Mouse (Mus musculus): ENCODE measurements around the gene Gbf1. TPM values are rescaled to one million over a fixed set of nuclear protein-coding genes. Genes with fewer than 3 reads are reported as not detected.
"Not testable (repeated sequence)": the region's sequence is repeated elsewhere in the genome, so short reads cannot be mapped to it uniquely, and the experiment has no call there.

Gene Gbf1
- total RNA-seq, 2 experiments from 2014 or later = 87.4 to 98.2 TPM

DNA sequence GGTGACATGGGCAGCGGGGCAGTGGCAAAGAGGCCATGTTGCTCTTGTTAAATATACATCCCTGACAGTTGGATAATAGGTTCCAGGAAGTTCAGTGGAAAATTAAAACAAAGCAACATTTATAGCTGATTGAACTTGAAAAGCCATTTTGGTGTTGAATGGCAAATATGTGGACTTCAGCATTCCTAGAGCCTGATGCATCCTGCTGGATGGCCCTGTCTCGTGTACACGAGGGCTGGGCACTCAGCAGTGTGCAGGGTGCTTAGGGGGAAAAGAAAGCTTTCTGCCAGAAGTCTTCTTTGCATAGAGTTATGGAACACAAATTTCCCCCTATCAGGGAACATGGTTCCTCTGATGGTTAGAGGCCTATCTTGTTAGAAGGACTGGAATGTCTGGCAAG lies 63.1 kb downstream of the Gbf1 start:
- intact Hi-C loops (cut with DNase I) = no loop called here
- no peak for DNase-seq (ENCODE audit: low spot score in 2 of 2)

DNA sequence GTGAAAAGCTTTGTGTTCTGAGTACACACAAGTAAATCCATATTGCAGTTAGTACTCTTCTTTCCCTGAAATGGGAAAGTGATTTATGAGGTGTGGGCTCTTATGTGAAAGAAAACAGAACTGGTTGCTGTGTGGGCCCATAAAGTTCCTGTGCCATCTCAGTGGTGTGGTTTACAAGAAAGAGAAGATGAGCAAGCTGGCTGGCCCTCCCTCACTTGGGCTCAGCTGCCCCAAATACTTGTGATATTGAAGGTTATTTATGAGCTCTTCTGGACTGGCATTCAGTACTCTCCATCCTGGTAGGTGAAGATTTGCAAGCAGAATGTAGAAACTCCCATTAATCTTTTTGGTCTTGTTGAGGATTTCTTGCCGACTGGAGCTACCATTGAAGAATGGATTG lies 64.4 kb downstream of the Gbf1 start:
- intact Hi-C loops (cut with DNase I) = no loop called here
- no peak for DNase-seq (ENCODE audit: low spot score in 2 of 2)

DNA sequence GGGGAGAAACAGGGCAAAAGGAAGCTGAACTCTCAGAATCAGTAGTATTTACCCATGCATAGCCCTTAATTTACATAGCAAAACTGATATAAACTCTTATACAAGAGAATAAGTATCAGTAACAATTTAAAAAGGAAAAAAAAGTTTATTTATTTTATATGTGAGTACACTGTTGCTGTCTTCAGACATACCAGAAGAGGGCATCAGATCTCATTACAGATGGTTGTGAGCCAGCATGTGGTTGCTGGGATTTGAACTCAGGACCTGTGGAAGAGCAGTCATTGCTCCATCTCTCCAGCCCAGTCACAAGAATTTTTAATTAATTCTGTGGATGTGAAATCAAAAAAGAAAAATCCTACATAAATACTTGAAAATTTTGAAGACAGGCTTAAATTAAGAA lies 65.0 kb downstream of the Gbf1 start:
- DNase-seq (ENCODE audit: low spot score in 2 of 2); intact Hi-C loops (cut with DNase I): not testable (repeated sequence)

DNA sequence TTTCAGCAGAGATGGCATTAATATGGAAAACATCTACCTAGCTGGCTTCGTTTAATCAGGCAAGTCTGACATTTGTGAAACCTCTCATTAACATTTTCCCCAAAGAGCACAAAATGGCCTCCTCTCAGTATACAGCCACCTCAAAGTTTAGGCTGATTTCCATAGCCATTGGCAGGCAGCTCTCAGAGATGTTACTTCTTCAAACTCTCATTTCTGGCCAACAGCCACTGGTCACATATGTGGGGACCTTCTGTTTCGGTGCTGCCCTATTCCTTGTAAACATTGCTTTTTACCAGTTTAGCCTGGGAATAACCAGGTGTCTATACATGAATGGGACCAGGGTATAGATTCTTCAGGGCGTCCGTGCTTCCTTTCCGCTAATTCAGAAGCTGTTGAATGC lies 67.8 kb downstream of the Gbf1 start:
- no peak for DNase-seq (ENCODE audit: low spot score in 2 of 2)
- intact Hi-C loops (cut with DNase I) = no loop called here

DNA sequence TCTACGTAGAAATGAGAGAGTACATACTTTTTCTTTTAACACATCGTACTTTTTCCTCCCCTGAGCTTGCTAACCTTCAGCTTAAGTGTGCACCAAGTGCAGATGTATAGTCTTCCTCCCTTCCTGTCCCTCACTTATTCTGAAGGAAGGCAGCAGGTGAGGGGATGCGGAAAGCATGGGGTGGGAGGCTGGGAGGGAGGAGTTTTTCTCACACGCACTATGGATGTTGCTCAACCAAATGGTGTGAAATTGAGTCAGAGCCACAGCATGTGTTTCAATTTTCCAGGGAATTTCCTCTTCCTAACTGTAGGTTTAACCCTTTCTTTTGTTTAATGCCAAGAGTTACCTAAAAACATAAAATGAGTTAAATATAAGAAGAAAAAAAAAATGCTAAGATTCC lies 70.8 kb downstream of the Gbf1 start:
- peak in 1 of 2 experiments; percentile 50 for DNase-seq (ENCODE audit: low spot score in 2 of 2)
- intact Hi-C loops (cut with DNase I) = no loop called here

DNA sequence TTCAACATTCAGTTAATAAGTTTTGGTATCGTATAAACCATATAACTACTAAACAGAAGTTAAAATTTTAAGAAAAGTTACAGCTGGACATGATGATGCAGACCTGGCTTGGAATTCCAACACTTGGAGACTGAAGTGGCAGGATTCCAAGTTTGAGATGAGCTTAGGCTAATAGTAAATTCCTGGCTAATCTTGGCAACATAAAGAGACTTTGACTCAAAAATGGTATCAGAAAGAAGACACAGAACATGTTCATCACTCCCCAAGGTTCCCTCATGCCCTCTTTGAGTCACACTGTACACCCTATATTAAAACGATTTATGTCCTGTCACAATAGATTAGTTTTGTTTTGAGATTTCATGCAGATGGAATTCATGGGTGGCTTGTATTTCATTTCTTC lies 72.6 kb downstream of the Gbf1 start:
- no peak for DNase-seq (ENCODE audit: low spot score in 2 of 2)
- intact Hi-C loops (cut with DNase I) = no loop called here

DNA sequence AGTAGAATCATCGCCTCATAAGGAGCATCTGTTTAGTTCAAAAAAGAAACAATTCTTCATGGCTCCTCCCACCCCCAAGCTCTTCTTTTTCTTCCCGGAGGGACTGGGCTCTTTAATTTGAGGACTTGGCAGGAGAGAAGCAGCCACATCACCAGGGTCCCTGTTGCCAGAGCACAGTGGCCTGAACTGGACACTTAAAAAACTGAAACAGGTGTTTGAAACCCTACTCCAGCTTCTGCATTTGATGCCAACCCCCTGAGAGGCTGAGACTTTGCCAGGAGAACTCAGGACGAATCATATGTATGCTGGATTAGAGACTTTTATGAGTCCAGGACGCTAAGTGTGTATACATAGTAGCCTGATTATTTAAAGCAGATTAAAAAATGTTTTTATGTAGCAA lies 73.2 kb downstream of the Gbf1 start:
- no peak for DNase-seq (ENCODE audit: low spot score in 2 of 2)
- intact Hi-C loops (cut with DNase I) = no loop called here

DNA sequence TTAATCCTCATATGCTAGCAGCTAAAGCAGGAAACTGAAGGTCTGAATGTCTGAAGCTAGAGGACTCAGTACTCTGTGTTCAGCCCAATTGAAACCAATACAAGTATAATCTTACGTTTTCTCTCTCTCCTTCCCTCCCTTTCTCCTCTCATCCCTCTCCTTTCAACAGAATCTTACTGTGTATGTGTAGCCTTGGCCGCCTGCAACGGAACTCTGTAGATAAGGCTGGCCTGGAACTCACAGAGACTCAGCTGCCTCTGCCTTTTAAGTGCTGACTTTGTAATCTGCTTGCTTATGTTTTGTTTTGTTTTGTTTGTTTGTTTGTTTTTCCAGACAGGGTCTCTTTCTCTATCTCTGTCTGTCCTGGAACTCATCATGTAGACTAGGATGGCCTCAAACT lies 74.0 kb downstream of the Gbf1 start:
- DNase-seq (ENCODE audit: low spot score in 2 of 2) = no peak
- intact Hi-C loops (cut with DNase I) = no loop called here

DNA sequence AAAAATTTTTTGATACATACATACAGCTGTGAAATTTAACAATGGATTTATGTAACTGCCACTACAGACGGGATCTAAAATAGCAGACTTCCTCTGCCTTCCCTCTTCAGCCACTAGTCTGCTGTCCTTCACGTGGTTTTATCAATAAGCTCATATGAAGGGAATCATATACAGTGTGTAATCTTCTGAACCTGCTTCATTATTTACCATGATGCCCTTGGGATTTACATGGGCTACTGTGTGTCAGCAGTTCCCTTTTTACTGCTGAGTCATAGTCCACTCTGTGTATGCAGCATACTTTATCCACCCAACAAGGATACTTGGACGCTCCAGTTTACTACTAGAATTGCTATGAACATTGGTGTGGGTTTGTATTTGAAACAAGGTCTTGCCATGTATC lies 75.0 kb downstream of the Gbf1 start:
- intact Hi-C loops (cut with DNase I) = no loop called here

DNA sequence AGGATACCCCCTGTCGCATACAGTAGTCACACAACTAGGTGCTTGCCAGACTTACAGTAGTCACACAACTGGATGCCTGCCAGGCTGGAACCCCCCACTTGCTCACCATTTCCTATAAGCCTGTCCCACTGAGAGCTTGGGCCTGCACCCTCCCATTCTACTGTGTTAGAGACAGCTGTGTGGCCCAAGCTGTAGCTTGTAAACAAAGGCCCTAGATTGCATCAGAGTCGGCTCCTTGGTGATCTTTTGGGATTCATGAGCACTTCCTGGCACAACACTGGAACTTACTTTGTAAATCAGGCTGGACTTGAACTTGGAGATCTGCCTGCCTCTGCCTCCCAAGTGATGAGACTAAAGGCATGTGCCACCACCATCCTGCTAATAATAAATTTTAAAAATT lies 82.1 kb downstream of the Gbf1 start:
- intact Hi-C loops (cut with DNase I) = no loop called here
- DNase-seq (ENCODE audit: low spot score in 2 of 2) = no peak

More for the DNA sequence above, 75.0 kb downstream of the Gbf1 start:
- no peak for DNase-seq (ENCODE audit: low spot score in 2 of 2)

DNA sequence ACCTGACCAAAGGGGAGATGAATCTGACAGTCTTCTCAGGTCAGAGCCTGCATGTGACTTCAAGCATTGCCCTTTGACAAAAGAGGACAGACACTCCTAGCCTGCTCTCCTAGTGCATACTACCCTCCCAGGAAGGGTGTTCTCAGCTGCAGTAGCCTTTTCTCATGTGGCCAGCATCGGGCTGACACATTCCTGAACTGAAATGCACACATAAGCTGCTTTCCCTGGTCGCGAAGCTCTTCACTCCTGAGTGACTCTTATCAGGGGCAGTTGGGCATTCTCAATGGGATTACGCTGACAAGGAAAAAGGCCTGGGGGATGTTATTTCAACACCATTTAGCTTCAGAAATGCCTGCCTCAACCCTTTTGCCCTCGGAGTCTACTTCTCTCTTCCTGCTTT lies 84.3 kb downstream of the Gbf1 start:
- intact Hi-C loops (cut with DNase I) = no loop called here
- no peak for DNase-seq (ENCODE audit: low spot score in 2 of 2)

DNA sequence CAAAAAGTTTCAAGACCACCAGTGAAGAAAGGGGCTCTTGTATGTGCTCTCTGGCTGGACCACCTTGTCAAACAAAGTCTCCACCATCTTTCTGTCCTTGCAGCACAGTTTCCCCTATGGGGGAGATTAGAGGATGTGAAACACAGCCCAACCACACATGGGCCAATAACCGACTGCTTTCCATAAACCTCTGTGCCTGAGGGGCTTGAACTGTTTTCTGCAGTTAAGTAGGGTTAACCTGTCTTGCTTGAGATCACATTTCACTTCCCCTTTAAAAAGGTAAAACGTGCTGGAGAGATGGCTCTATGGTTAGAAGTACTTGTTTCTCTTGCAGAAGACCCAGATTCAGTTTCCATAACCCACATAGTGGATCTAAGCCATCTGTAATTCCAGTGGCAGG lies 87.9 kb downstream of the Gbf1 start:
- intact Hi-C loops (cut with DNase I) = no loop called here
- no peak for DNase-seq (ENCODE audit: low spot score in 2 of 2)

DNA sequence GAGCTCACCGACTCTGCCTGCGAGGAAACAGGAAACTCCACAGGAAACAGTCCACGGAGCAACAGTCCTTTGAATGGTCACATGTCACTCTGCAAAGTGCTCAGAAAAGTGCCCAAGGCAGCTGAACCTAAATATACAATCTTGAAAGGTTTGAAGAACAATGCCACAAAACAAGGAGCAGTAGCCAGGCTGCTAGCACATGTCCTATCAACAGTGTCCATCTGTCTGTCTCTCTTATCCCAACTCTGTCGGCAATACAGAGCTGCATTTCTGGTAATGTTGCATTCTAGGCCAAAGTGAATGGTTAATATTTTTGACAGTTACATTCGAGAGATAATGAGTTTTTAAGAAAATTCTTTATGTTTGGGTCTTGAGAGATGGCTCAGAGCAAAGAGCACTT lies 90.1 kb downstream of the Gbf1 start:
- no peak for DNase-seq (ENCODE audit: low spot score in 2 of 2)
- intact Hi-C loops (cut with DNase I) = no loop called here

DNA sequence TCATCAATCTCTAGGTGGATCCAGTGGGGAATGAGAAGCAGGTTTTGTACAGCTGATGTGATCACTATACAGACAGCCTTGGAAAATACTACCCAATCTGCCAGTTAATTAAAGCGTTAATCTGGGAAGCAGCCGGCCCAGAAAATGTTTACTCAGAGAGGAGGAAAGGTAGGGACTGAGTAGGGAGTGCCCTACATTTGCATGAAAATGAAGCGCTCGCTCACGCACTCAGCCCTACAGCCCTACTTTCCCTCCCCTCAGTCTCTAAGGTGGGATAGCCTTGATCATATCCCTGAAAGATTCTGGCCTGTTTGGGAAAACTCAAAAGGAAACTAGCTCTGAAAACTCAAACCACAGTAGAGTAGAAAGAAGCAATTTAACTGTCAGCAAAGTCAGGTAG lies 92.3 kb downstream of the Gbf1 start:
- intact Hi-C loops (cut with DNase I) = no loop called here

DNA sequence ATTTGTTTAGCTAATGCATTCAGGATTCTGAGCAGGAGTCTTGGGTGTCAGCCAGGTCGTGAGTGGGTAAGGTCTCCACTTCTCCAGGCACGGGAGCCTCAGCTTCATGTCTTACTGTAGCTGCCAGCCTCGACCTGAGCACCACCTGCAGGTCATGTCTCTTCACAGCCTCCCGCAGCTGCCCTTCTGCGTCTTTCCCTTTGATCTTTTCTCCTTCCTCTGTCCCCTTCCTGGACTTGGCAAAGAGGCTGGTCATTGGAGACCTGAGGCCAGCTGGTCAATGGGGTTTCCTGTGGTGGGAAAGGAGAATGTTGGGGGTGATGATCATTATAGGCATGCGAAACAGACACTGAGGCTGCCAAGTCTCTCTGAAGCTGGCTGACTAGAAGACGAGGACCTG lies 96.7 kb downstream of the Gbf1 start:
- DNase-seq (ENCODE audit: low spot score in 2 of 2) = no peak

More for the DNA sequence above, 92.3 kb downstream of the Gbf1 start:
- DNase-seq (ENCODE audit: low spot score in 2 of 2) = no peak

DNA sequence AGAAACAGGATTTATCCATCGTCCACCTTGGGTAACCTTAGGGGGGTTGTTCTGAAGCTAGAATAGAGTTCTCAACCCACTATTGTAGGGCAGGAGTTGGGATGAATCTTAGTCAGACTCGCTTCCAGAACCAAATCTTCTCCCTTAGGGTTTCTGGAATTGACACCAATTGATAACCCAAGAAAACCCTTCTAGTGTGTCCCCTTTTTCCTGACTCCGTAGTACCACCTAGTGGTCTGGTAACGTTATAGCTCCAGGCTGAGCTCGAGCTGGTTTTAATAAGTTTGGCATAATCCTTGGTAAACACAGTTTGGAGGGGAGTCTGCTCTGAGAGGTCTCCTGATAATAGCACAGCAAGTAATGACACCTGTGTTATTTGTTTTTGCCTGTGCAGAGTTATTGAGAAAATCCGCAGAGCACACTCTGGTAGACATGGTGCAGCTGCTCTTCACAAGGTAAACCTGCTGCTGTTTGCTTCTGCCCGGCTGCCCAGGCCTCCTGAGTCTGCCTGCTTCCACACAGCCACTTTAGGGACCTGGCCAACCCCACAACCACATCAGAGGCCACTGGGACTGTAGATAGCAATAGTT lies 101.9 kb downstream of the Gbf1 start:
- intact Hi-C loops (cut with DNase I) = loop anchor here (2.0 kb wide), 1 partner anchor 119 kb away; no protein-coding TSS in a partner anchor
- DNase-seq (ENCODE audit: low spot score in 2 of 2) = peak; percentile 10 to 37

More for the DNA sequence above, 96.7 kb downstream of the Gbf1 start:
- intact Hi-C loops (cut with DNase I) = no loop called here

DNA sequence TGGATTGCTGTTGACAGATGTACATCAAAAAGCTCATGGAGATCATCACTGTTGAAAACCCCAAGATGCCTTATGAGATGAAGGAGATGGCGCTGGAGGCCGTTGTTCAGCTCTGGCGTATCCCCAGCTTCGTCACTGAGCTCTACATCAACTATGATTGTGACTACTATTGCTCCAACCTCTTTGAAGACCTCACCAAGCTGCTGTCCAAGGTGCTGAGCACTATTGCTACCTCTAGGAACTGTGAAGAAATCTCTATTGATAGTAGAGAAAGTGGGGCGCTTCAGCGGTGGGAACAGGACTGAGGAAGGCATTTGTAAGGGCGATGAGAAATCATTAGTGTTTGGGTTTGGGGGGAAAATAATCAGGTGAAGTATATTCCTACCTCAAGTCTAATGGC lies 112.5 kb downstream of the Gbf1 start:
- intact Hi-C loops (cut with DNase I) = no loop called here
- DNase-seq (ENCODE audit: low spot score in 2 of 2) = no peak

DNA sequence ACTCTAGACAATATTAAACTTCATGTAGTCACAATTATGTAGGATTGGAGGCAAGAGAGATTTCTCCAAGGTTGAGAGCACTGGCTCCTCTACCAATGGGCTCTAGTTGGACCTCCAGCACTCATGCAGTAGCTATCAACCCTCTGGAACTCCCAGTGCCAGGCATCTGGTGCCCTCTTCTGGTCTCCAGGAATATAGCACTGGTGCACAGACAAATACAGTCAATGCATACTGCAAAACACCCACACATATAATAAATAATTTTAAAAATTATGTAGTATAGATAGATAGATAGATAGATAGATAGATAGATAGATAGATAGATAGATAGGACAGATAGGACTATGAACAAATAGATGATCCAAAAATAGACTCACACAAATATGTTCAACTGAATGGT lies 123.0 kb downstream of the Gbf1 start:
- no peak for DNase-seq (ENCODE audit: low spot score in 2 of 2)
- intact Hi-C loops (cut with DNase I) = loop anchor here (5.0 kb wide), 1 partner anchor 188 kb away; no protein-coding TSS in a partner anchor

DNA sequence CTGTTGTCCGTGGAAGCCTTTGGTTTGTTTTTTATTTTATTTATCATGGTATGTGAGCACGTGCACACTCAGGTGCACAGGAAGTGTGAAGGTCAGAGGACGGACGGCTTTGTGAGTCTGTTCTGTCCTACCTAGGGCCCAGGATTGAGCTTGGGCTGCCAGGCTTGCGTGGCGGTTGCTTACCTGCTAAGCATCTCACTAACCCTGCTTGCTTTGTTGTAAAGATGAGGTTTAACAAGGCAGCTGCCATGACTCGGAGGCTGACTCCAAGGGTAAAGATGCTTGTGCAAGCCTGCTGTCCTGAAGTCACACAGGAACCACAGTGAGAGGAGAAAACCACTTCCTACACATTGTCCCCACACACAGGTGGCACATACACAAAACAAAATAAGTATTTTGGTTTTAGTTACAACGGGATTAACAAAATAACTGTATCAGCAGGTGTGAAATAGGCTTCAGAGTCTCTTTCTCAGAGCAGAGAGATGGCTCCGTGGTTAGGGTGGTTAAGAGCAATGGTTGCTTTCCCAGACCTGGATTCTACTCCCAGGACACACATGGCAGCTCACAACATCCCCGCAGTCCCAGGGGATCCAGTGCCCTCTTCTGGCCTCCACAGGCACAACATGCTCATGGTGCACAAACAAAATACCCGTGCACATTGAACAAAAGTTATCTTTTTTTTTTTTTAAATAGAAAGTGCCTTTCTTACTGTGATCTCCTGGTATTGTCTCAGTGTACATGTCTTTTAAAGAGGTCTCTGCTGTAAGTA lies 130.0 kb downstream of the Gbf1 start:
- DNase-seq (ENCODE audit: low spot score in 2 of 2) = no peak
- intact Hi-C loops (cut with DNase I) = no loop called here

DNA sequence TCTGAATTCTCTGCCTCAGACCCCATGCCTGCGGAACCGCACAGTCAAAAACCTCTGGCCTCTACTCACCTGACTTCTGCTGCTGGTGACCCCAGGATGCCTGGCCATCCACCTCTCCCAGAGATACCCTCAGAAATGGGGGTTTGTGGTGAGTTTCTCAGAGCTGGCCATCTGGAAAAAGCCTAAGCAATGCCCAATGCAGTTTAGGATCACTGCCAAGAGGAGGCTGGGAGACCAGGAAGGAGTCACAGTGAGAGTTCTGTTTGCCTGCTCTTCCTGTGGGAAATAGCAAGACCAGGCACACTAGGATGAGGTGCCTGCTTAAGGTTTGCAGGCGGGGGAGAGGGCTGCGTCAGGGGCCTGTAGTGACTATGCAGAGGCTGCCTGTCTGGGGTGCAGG lies 132.4 kb downstream of the Gbf1 start:
- intact Hi-C loops (cut with DNase I) = no loop called here
- DNase-seq (ENCODE audit: low spot score in 2 of 2) = no peak

DNA sequence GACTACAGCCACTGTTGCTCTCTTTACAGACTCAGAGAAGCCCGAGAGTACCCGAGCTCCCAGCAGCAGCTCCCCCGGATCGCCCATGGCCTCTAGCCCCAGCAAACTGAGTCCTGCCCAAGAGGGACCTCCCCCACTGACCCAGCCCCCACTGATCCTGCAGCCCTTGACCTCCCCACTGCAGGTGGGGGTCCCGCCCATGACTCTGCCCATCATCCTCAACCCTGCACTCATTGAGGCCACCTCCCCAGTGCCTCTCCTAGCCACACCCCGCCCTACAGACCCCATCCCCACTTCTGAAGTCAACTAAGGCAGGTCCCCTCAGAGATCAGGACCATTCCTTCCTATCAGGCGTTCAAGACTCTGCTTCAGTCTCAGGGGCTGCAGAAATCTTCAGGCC lies 133.3 kb downstream of the Gbf1 start:
- DNase-seq (ENCODE audit: low spot score in 2 of 2) = no peak
- intact Hi-C loops (cut with DNase I) = no loop called here

DNA sequence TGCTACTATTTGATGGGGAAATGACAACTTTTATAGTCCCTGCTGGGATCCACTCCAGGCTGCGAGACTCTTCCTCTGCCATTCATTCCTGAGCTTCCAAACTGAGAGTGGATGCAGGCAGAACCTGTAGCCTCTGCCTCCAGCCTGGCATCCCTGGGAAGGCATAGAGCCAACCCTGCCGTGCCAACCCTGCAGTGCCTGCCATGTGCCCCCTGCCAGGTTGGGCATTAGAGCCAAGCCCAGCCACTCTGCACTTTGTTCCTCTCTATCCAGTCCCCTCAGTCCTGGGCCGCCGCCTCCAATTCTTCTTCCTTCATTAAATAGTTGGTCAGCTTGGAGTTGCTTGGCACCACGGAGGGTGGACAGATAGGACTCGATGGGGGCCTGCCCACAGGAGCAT lies 133.7 kb downstream of the Gbf1 start:
- intact Hi-C loops (cut with DNase I) = no loop called here
- no peak for DNase-seq (ENCODE audit: low spot score in 2 of 2)
